Mouse (Mus musculus): ENCODE measurements around the gene Ttll11.

The Ttll11 gene

GRCm38 (mm10) chr2:35899135-35899474 is 80.6 kb downstream of the Ttll11 start:
- no peak for DNase-seq

- DNase-seq: peak; percentile 27 to 42
These were observed 81.1 kb downstream of the Ttll11 start for GRCm38 (mm10) chr2:35898425-35899134.

DNA sequence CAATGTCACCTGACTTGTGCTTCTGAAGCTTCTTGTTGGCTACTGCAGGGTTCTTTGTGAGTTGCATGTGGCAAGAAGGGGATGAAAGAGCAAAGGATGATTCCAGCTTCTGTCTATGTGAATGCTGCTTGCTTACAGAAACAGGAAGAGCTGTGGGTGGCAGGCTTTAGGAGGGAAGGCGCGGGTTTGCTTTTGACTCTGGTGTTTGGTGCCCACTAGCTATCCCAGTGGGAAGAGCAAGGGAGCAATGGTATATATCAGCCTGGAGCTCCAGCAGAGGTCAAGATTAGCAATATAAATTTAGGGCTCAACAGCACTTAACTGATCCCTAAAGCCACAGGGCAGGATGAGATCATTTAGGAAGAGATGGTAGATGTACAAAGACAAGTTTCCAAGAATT is 82.6 kb downstream of the Ttll11 start:
- DNase-seq: no peak

- DNase-seq: no peak
These were observed 85.2 kb downstream of the Ttll11 start for GRCm38 (mm10) chr2:35894512-35894911.

DNA sequence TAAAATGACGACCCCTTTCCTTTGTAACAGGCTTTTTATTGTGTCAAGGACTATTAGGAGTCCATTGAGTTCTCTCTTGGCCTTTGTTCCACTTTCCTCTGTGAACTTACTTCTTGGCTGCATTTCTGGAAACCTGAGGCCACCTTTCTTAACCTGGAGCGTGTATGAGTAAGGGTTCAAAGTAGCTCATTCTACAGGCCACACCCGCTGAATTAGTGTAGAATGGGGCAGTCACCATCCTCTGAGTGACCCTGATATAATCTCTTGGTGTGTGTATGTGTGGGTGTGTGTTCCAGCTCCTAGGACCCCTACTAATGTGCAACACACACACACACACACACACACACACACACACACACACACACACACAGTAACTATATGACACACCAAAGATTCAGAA is 89.1 kb downstream of the Ttll11 start:
- no peak for DNase-seq

- no peak for DNase-seq
These were observed 89.9 kb downstream of the Ttll11 start for GRCm38 (mm10) chr2:35889776-35890175.

DNA sequence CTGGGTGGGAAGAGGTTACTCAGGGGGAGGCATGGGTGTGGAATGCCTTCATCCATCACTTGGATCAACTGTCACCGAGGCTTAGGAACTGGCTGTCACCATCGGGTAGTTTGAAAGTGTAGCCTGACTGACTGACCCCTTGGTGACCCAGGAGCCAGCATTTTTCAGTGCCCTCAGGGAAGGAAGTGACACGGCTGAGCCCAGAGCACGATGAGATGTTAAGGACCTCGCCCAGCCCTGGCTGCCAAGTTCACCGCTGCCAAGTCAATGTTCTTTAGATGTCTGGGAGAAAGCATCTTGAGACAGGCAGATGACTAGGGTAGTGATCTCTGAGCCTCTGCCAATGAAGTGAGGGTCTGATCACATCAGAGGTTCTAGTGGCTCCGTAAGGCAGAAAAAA is 95.4 kb downstream of the Ttll11 start:
- peak in 1 of 2 experiments; percentile 30 for DNase-seq

GRCm38 (mm10) chr2:35882336-35882987 is 97.3 kb downstream of the Ttll11 start:
- DNase-seq: no peak

DNA sequence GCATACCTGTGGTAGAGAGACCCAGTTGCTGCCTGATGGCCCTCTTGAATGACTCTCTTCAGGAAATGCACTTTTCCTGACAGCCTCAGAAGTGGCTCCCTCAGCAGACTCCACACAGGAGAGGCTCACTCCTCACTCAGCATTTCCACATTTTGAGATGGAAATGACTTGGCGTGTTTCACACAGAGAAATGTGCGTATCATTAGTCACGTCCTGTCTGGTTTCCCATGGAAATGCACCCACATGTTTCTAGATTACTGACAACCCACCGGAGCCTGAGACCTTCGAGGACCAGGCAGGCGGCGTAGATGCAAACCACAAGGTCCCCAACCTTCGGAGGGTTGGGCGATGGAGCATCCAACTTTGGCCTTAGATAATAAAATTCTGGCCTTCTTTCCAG is 97.8 kb downstream of the Ttll11 start:
- DNase-seq: no peak

GRCm38 (mm10) chr2:35880362-35880761 is 99.4 kb downstream of the Ttll11 start:
- peak; percentile 22 to 39 for DNase-seq

GRCm38 (mm10) chr2:35879887-35880286 is 99.8 kb downstream of the Ttll11 start:
- no peak for DNase-seq

- DNase-seq: no peak
These were observed 101.2 kb downstream of the Ttll11 start for GRCm38 (mm10) chr2:35878506-35878905.

- DNase-seq: no peak
These were observed 104.1 kb downstream of the Ttll11 start for GRCm38 (mm10) chr2:35875572-35875971.

GRCm38 (mm10) chr2:35874421-35874820 is 105.3 kb downstream of the Ttll11 start:
- no peak for DNase-seq

DNA sequence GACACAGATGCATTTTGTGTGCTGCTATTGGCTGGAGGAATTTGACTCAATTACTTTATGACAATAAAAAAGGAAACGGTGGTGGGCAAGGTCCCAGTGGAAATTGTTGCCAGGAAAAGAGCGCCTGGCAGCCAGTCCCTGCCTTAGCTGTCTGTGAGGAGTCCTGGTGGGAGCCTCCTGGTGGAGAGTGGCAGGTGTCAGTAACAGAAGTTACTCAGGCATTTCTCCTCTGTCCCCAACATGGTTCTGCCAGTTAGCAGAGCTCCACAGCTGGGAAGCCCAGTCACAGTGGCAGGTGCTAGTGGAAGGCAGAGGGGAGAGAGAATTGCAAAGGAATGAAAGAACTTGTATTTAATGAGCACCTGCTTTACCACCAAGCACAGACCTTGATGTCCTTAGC is 110.5 kb downstream of the Ttll11 start:
- DNase-seq: no peak

GRCm38 (mm10) chr2:35863284-35863683 is 116.4 kb downstream of the Ttll11 start:
- no peak for DNase-seq

DNA sequence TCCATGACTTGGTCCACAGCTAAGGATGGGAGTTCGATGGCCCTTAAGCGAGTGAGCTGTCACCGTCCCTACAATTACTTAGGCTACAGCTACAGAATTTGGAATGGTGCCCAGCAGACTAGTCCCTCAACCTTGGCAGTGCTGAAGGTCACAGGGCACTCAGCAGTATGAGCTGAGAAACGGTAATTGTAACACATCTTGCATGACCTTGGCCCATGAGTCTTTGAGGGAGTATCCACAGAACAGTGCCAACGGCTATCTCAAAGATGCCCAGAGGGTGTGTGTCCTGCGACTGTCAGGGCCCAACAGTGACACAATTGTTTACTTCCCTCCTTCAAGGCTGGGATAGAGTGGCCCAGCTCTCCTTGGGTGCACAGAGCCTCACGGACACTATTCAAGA is 118.5 kb downstream of the Ttll11 start:
- DNase-seq: no peak

- DNase-seq: no peak
These were observed 119.3 kb downstream of the Ttll11 start for GRCm38 (mm10) chr2:35860394-35860744.

DNA sequence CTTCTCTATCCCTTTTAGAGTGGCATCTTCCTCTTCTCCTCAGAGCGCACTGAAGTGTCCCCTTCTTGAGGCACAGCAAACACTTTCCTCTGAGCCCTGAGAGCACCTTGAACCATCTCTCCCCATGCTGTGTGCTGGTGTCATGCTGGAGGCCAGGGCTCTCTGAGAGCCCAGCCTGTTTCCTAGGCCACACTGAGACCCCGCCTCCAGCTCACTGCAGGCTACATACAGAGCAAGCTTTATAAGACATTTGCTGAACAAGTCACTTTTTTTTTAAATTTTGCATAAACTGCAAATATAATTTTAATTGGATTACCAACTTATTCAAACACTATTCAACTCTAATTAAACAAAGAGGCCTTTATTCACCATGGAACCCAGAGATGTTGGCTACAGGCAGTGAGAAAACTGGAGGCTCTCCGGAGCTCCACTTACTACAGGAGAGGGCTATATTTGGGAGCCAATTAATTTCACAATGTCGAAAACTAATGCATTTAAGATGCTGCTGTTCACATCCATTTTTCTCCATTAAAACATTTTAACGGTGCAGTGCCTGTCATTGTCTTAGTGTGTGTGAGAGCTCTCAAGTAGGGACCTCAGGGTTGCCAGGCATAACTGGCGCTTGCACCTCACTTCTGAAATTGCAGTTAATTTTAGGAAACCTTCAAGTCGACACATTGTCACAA is 119.9 kb downstream of the Ttll11 start:
- no peak for DNase-seq

GRCm38 (mm10) chr2:35858281-35858680 is 121.4 kb downstream of the Ttll11 start:
- DNase-seq: no peak

GRCm38 (mm10) chr2:35856901-35857300 is 122.8 kb downstream of the Ttll11 start:
- no peak for DNase-seq

DNA sequence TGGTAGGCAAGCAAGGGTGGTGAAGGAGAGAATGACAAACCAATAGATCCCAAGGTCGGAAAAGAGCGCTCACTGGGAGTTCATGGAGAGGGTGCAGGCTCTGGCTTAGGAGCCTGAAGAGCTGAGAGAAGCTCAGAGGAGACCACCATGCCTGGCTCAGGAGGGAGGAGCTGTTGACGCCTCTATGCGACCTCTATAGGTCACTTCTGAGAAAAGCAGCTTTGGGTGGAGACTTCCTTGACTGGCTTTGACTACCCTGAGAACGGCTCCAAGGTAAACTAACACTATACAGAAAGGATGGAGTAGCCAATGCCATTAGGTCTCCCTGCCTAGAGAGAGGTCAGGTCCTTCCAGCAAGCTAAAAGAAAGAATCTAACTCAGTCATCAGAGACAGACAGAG is 124.8 kb downstream of the Ttll11 start:
- no peak for DNase-seq

- DNase-seq: no peak
These were observed 126.7 kb downstream of the Ttll11 start for GRCm38 (mm10) chr2:35852971-35853370.

GRCm38 (mm10) chr2:35852164-35852509 is 127.6 kb downstream of the Ttll11 start:
- DNase-seq: no peak
